Mouse (Mus musculus) urinary bladder, adult 2 months (tissue): ENCODE data around the gene Krt28. TPM values are rescaled to one million over a fixed set of nuclear protein-coding genes. Genes with fewer than 3 reads are reported as not detected.

Source experiments
- DNase-seq: peaks from one replicate; pipeline ENCODE4 v3.0.0; 2022; ENCODE audit warnings: low spot score
- polyA plus RNA-seq: library from polyadenylated mRNA; depleted of rRNA; stranded (reverse); fragments of >200 nt; gene quantifications from 2 replicates; pipeline ENCODE4 v1.2.3, GENCODE M21; 2012; rRNA removed

Gene Krt28
- not detected in 2 replicates for polyA plus RNA-seq

DNA sequence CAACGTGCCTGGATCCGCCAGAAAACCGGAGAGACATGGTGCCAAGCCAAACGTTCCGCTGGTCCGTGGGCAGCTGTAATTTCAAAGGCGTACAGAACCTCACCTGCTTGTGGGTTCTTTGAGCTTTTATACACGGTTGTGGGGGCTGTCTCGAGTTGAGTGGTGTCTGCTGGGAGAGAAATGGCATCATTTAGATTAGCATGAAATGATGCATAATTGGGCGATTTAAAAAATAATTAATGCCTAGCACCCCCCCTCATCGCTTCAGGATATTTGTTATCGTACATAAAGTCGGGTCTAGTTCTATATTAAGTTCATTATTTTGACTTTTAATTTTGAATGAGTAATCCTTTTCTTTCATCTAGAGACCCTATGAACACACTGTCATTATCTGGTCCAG lies at the start of gene Krt28:
TSS of gene Krt28 (minus strand) at position 101 of the 400 bp plus-strand sequence.
- DNase-seq = no peak

DNA sequence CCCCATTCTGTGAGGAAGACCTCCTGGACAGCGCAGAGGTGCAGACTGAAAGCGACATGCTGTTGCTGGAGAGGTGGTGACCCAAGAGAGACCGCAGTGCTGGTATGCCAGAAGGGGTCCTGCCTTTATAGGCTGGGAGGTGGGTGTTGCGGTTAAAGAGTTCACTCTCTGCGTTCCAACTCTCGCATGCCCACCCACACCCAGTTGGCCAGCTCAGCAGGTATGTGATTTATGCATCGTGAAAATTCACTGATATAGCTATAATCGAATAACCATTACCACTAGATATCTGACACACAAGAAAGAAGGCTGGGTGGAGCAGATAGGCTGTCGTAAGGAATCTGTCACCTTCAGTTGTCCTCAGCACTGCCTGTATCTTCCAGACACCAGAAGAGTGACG lies 47.5 kb upstream of the Krt28 start, which contains the start of gene Krt12:
TSS of gene Krt12 (minus strand) at position 101 of the 400 bp plus-strand sequence.
- DNase-seq = no peak

DNA sequence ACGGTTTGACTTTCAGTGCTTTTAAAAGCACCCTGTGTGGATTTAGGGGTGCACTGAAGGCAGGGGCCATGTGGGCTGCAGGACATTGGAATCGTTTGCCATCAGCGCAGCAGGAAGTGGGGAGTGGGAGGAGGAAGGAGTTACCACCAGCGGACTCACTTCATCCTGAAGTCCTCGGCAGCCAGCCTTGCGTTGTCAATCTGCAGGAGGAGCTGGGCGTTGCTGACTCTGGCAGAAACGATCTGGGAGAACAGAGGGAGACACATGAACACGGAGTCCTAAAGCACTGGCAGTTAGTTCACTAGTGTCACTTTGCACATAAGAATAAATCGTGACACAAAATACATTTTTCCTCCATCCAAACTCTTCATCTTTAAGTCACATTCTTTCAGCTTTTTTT lies 45.9 kb upstream of the Krt28 start:
- no peak for DNase-seq

DNA sequence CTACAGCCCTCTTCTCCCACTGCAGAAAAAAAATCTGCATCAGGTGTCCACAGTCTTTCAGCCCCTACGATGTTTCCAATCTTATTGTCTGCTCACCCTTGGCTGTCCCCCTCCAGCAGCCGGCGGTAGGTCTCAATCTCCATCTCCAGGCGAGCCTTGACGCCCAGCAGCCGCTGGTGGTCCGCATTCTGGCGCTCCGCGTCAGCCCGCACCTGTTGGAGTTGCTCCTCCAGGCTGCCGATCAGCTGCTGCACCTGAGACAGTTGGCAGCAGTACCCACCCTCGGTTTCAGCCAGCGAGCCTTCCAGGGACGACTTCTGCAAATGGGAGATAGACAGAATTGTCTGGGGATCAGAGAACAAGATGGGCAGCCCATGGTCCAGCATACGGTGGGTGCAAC lies 43.1 kb upstream of the Krt28 start:
- DNase-seq = no peak

DNA sequence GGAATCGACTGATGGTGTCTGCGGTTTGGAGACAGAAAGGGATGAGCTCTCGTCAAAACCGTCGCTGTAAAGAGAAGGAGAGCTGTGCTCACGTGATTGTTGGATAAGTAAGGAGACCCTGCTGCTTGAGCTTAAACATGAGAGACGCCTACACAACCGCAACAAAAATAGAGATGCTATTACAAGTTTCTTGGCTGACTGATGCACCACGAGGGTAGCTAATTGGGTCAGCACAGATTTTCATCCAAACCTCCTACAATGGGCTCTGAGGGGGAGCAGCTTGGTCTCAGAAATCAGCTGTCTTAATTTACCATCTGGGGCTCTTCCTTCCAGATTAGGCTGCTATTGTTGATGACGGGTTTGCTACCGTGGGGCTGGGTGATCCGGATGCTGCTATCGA lies 42.2 kb upstream of the Krt28 start:
- DNase-seq = no peak

DNA sequence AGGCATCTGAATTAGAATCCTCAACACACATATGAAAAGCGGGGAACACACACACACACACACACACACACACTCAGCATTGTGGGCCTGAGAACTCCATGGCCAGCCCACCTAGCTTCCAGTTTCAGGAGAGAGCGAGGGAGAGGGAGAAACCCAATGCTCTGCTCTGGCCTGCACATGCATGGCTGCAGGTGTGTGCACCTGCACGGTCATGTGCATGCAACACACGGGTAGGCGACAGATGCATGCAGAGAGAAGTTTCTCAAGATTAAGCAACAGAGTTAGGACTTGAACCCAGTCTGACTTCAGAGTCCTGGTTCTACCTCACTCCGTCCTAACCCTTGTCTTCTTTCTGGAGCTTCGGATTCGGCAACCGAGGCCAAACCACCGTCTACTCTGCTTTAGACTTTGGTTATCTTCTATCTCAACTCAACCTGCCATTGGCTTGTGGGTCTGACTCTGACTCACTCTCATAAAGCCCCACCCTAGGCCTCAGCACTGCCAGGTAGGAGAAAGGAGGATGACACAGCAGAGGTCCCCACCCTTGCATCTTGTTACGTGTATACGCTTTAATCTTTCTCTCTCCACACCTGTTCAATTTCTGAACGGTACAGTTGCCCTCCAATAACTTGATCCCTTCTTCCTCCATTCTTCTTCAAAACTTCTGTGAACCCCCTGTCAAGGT lies 39.9 kb upstream of the Krt28 start:
- no peak for DNase-seq

DNA sequence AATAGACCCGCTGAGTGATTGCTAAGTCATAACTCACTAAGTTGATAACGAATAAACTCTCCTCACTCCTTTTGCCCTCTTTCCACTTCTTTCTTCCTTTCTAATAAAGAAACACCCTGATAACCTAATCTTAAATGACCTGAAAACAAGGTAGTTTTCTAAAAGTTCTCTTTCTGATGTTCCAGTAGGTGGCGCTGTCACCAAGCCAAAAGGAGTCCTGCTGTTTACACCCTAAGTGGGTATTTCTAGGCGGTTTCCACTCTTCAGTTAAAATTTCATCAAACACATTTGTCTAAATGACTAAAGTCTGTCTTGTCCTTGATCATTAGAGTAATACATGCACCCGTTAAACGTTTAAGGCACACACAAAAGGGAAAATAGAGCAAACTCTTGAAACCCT lies 38.5 kb upstream of the Krt28 start:
- DNase-seq = no peak

DNA sequence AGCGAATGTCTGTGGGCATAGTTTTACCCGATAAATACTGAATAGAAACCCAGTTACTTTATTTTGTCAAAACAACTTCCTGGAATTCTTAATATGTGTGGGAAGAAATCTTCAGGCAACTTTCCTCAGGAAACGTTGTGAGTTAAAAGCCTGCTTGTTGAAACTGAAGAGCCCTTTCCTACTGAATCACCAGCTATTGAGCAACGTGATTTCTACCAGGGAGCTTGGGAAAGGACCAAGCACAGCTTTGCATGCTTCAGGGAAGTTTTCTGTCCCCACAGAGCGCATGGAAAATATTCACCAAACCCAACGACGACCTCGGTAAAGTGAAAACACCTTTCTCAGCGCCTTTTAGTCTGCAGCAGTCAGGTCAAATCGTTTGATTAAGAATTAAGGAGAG lies 31.5 kb upstream of the Krt28 start:
- no peak for DNase-seq

DNA sequence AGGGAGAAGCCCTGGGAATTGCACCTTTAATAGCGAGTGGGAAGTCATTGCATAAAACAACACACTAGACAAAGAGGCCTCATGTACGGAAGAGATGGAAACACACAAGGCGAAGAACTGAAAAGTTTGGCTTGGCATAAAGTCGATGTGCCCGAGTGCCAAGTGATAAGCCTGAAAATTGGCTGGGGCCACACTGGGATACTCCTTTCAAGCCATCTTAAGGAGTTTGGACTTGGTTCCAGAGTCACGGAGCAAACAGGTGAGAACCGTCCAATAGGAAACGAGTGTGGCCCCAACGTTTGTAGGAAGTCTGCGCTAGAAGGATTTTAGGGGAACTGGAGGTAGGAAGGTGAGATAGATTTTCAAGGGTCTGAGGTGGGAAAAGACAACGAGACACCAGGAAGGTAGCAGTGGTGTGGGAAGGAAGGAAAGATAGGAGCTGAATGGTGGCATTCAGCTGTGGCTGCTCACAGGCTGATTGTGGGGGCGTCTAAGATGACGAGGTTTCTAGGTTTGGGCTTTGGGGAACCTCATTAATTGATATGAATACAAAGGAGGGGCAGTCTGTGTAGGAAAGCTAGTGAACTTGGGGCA lies 25.4 kb upstream of the Krt28 start:
- no peak for DNase-seq

DNA sequence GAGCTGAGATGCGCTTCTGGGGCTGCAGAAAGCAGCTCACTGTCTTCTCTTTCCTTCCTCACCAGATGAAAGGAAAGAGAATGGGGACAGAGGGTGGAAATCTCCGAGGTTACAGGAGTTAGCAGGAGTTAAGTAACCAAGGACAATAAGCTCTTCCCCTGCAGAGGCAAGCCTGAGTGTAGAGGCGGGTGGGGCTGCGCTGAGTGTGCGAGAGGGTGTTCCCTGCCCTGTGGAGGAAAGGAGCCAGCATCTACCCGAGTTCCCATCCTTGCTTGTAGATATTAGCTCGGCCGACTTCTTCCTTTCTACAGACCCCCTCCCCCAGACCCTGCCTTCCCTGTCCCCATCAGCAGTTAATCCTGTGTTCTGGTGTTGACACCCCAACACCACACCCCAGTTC lies 24.1 kb upstream of the Krt28 start:
- no peak for DNase-seq

DNA sequence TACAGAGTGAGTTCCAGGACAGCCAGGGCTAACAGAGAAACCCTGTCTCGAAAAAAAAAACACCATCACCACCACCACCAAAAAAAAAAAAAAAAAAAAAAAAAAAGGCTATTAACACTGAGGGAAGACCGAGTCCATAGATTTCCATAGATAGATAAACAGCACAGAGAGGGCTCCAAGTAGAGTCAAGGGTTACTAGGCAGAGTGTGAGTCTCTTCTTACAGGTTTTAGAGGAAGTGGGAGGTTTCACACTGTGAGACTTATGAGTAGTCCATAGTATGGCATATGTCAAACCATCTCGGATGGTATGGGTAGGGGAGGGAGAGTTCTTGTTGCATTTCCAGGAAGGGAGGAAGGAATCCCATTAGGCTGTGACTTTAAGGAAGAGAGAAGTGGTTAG lies 23.4 kb upstream of the Krt28 start:
- DNase-seq = no peak

DNA sequence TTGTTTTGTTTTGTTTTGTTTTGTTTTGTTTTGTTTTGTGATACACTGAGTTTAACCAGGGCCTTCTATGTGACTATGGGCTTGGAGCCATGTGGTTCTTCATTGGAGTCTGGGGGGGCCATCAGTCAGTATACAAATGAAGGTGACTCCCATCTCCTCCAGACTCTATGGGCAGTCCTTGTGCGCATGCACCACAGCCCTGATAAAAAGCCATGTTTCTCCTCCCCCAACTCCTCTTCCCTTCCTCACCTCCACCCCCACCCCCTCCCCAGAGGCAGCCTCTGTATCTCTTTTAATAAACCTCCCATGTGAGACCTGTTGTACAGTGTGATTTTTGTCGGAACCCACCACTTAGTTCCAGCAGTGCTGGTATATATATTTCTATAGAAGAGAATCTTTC lies 22.0 kb upstream of the Krt28 start:
- DNase-seq = no peak

DNA sequence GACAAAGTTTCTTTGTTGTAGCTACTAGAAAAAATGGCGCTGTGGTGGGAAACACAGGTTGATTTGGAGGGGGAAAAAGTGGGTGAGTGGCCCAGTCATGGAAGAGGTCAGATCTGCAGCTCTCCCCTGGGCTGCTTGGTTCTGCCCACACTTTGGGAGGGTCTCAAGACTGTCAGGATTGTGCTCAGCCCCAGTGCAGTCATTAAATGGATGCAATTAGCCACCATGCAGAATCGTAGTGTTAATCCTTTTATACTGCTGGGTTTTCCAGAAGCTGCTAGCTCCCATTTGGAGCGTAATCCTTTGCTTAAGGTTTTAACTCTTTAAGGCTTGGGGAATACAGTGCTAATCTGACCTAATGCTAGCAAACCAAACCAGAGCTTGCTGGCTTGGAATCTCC lies 21.3 kb upstream of the Krt28 start:
- no peak for DNase-seq

DNA sequence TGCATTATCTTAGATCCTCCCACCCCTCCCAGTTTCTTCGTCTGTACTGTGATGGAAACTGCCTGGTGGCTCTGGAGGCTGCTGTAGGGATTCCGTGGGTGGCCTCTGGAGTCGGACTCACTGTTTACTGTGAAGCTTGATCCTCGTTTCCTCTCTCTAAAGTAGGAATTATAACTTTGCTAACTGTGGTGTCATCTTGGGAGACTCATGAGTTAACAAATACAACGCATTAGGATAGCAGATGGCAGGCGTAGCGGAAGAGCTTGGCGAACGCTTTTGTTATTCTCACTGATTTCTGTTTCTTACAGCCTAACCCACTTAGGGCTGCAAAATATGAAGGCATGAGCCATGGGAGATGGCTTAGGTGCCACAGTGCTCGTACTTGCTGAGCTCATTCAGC lies 17.8 kb upstream of the Krt28 start:
- DNase-seq = no peak

DNA sequence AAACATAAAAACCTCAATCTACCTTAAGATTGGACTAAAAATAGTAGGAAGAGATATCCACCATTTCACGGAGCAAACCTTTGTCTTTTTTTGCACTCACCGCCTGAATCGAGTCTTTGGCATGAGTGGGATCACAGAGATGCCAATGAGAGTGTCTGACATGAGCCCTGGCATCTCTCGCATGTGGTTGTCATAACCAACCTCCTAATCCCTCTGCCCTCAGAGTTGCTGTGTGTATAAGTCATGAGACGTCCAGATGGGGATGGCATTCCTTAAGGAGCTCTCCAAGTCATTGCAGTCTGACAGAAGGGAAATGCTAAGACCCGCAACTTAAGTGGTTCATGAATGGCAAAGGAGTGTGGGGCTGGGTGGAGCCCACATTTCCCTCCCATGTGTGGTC lies 16.7 kb upstream of the Krt28 start:
- no peak for DNase-seq

DNA sequence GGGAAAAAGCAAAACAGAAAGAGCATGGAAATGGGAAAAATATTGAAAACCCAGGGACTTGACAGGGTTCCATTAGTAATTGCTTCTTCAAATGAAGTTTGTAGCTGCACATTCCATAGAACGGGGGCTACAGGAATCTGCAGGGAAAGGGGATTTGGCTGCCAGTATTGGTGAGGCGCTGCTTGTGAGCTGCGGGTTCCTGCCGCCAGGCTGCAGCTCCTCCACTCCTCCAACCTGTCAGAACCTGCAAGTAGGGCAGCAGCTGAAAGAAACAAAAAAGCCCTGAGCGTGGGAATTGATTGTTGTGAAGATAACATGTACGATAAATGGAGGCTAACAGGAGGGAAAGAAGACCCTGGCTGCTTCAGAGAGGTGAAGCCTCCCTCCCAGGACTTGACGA lies 16.2 kb upstream of the Krt28 start:
- no peak for DNase-seq

DNA sequence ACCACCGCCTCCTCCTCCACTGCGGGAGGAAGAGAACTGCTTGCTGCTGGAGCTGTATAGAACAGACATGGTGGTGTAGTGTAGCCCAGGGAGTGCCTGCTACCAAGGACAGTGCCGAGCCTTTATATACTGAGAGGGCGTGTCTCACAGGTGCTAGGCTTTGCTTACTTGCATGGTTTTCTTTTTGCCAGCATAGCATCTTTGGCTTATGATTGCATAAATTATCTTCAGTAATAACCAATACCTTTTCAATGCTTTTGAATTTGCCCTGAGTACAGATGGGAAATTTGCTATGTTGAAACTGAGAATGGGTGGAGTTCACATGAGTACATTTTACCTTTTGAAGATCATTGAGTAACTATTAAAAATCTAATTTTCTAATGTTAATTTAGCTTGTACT lies 14.6 kb upstream of the Krt28 start, which contains the start of gene Krt10:
TSS of gene Krt10 (minus strand) at position 101 of the 400 bp plus-strand sequence.
- DNase-seq = no peak

DNA sequence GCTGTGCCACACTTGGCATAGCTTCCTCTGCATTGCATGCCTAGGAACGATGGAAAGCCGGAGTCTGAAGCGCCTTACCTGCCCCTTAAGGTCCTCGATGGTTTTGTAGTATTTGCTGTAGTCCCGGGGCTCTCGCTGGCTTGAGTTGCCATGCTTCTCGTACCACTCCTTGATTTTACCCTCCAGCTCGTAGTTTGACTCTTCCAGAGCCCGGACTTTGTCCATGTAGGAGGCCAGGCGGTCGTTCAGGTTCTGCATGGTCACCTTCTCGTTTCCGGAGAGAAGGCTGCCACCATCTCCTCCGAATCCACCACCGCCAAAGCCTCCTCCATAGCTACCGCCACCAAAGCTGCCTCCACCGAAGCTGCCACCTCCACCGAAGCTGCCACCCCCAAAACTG lies 14.0 kb upstream of the Krt28 start:
- no peak for DNase-seq

DNA sequence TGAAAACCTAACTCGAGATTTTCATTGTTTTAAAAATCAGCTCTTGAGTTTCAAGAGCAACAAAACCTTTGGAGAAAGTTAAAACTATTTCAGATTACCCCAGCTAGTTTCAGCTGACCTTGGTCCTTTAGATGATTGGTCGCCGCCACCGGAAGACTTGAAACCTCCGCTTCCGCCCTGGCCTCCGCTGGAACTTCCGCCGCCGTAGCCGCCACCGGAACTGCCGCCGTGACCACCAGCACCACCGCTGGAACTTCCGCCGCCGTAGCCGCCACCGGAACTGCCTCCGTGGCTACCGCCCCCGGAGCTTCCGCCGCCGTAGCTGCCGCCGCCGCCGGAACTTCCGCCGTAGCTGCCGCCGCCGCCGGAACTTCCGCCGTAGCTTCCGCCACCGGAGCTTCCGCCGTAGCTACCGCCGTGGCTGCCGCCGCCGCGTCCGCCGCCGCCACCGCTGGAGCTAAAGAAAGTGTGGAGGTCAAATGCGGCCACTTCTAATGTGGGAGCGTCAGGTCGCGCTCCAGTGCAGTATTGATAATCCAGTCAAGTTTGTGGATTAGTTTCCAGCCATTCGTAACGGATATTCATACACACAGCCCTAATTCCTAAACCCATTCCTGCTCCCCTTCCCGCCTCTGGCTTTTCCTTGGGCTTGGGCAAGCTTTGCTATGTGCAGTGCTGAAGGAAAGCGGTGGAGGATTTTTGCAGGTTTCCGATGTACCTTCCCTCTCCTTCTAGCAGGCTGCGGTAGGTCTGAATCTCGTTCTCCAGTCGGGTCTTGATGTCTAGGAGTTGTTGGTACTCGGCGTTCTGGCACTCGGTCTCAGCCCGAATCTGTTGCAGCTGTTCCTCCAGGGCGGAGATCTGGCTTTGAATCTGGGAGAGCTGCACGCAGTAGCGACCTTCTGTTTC lies 11.4 kb upstream of the Krt28 start:
- DNase-seq = peak; percentile 84

DNA sequence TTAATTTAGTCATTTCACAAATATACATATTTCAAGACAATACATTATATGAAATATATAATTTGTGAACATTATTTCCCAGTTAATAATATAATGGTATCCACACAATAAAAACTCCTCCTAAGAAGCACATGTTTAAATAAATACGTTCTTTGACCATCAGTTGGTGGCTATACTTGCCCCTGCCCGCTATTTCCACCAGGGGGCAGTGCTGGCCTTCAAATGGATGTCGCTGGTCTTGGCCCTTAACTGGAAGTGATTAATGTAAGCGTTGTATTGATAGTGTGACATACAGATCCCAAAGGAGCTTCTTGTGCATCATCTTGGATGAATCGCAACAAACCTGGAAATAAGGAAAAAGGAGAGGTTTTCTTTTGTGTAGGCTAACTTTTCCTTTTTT lies 4.9 kb upstream of the Krt28 start:
- peak; percentile 42 for DNase-seq

DNA sequence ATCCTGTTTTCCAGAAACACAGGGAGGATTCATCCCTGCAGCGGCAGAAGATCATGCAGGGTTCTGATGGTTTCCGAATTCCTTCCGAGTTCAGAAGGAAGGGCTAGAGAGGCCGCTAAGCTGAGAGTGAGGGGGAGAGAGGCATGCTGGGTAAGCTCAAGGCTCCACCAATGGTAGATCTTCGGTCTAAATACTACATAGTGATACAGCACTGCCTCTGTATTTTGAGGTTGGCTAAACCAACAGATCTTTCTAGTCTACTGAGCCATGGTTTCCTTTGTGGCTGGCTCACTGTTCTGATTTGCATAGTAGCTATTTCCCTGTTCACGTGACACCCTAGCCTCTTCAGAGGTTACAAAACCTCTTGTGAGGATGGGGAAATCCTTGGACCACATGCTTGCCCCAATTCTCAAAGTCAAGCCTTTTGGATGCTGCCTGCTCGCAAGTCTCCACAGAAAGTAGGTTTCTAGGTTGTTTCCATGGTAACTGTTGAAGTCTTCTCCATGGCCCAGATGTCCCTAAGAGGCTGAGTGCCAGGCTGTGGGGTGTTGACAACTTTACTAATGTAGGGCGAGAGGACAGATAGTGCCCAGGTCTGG lies 4.8 kb downstream of the Krt28 start:
- DNase-seq = no peak

DNA sequence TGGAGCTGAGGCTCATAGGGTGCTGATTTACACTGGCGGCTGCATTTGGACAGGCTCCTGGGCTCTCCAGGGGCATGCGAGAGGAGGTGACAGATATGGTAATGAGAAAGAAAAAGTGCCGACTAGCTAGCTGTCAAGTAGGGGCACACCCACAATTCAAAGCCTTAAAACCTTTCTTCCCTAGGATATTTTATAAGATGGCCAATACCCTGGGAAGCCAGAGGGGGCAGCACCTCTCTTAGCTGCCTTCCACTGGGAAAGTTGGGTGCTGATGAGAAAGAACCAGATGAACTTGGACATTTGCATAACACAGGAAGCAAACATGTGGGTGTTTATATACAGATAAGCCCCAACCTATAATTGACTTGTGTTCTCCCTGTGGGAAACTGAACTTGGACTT lies 5.5 kb downstream of the Krt28 start:
- no peak for DNase-seq
